Mouse (Mus musculus) erythroblast, embryonic 14.5 days (primary cell): ENCODE results near the gene Cfap65. TPM values are rescaled to one million over a fixed set of nuclear protein-coding genes. Genes with fewer than 3 reads are reported as not detected.

Experiments
- H3K27me3 ChIP-seq: 2 replicates; pipeline ENCODE4 v1.6.1; 2012; ENCODE audit warnings: inconsistent platforms; ENCODE audit not compliant: control insufficient read depth
- H3K36me3 ChIP-seq: 2 replicates; pipeline ENCODE4 v1.6.1; 2012; ENCODE audit warnings: mild to moderate bottlenecking, inconsistent platforms; ENCODE audit not compliant: control insufficient read depth
- H3K4me1 ChIP-seq: 2 replicates; pipeline ENCODE4 v1.6.1; 2012; ENCODE audit warnings: inconsistent platforms; ENCODE audit not compliant: control insufficient read depth
- H3K4me3 ChIP-seq: replicated peaks from 2 replicates; pipeline ENCODE3; 2012; ENCODE audit warnings: moderate library complexity, mild to moderate bottlenecking, inconsistent platforms
- H3K9me3 ChIP-seq: 2 replicates; pipeline ENCODE4 v1.6.1; 2012; ENCODE audit warnings: low read length, inconsistent platforms, mixed read lengths; ENCODE audit not compliant: control insufficient read depth
- GATA1 ChIP-seq: IDR thresholded peaks from 2 replicates; pipeline ENCODE4 v1.6.1; 2012; ENCODE audit warnings: low read length, inconsistent platforms, mixed read lengths
- TAL1 ChIP-seq: IDR thresholded peaks from 3 replicates; pipeline ENCODE4 v1.6.1; 2012; ENCODE audit warnings: low read length, inconsistent platforms, mixed read lengths
- polyA plus RNA-seq: library from polyadenylated mRNA; stranded (reverse); fragments of >175 nt; gene quantifications from 2 replicates; pipeline ENCODE4 v1.2.3, GENCODE M21; 2012

Cfap65 gene
- polyA plus RNA-seq, 1 experiment, result not detected

GRCm38 (mm10) chr1:74858805-74859204 is 76.6 kb downstream of the Cfap65 start:
- Histone ChIP-seq H3K4me1 (peaks cover 3% of the 10 kb centered on the region; the same call in 1 of the 2 replicates), H3K9me3 (peaks cover 8% of the 10 kb centered on the region; the same call in 1 of the 2 replicates), H3K36me3 (no peaks in the 10 kb centered on the region), H3K4me3 (no peak overlapping the region), H3K27me3 (peaks cover 63% of the 10 kb centered on the region)
- no peak for TF ChIP-seq TAL1
- no peak for TF ChIP-seq GATA1

- H3K27me3 ChIP-seq, result peaks cover 69% of the 10 kb centered on the region
- H3K4me1 ChIP-seq, result peaks cover 3% of the 10 kb centered on the region; the same call in 1 of the 2 replicates
- no peak overlapping the region for H3K4me3 ChIP-seq
Measured at GRCm38 (mm10) chr1:74858171-74858719, 77.2 kb downstream of the Cfap65 start.

GRCm38 (mm10) chr1:74857677-74858076 is 77.7 kb downstream of the Cfap65 start:
- peaks cover 75% of the 10 kb centered on the region for H3K27me3 ChIP-seq
- H3K4me3 ChIP-seq, result no peak overlapping the region
- peaks cover 3% of the 10 kb centered on the region; the same call in 1 of the 2 replicates for H3K4me1 ChIP-seq
- H3K9me3 ChIP-seq, result peaks cover 8% of the 10 kb centered on the region; the same call in 1 of the 2 replicates
- TF ChIP-seq TAL1 (no peak), GATA1 (no peak)
- no peaks in the 10 kb centered on the region for H3K36me3 ChIP-seq

More at GRCm38 (mm10) chr1:74858171-74858719, 77.2 kb downstream of the Cfap65 start:
- Histone ChIP-seq H3K36me3 (no peaks in the 10 kb centered on the region), H3K9me3 (peaks cover 8% of the 10 kb centered on the region; the same call in 1 of the 2 replicates)
- no peak for TF ChIP-seq GATA1
- TF ChIP-seq TAL1, result no peak

GRCm38 (mm10) chr1:74857201-74857600 is 78.2 kb downstream of the Cfap65 start:
- TF ChIP-seq GATA1 (no peak), TAL1 (no peak)
- Histone ChIP-seq H3K4me1 (peaks cover 3% of the 10 kb centered on the region; the same call in 1 of the 2 replicates), H3K27me3 (peaks cover 79% of the 10 kb centered on the region), H3K4me3 (no peak overlapping the region), H3K36me3 (no peaks in the 10 kb centered on the region), H3K9me3 (peaks cover 8% of the 10 kb centered on the region; the same call in 1 of the 2 replicates)

- Histone ChIP-seq H3K9me3 (peaks cover 8% of the 10 kb centered on the region; the same call in 1 of the 2 replicates), H3K4me3 (no peak overlapping the region), H3K27me3 (peaks cover 84% of the 10 kb centered on the region), H3K36me3 (no peaks in the 10 kb centered on the region), H3K4me1 (peaks cover 3% of the 10 kb centered on the region; the same call in 1 of the 2 replicates)
- no peak for TF ChIP-seq TAL1
- no peak for TF ChIP-seq GATA1
Measured at GRCm38 (mm10) chr1:74856791-74857190, 78.6 kb downstream of the Cfap65 start.

GRCm38 (mm10) chr1:74856439-74856720 is 79.0 kb downstream of the Cfap65 start:
- H3K9me3 ChIP-seq, result peaks cover 8% of the 10 kb centered on the region; the same call in 1 of the 2 replicates
- no peak overlapping the region for H3K4me3 ChIP-seq
- peaks cover 88% of the 10 kb centered on the region for H3K27me3 ChIP-seq
- H3K36me3 ChIP-seq, result no peaks in the 10 kb centered on the region
- TF ChIP-seq TAL1 (no peak), GATA1 (no peak)
- H3K4me1 ChIP-seq, result peaks cover 3% of the 10 kb centered on the region; the same call in 1 of the 2 replicates

GRCm38 (mm10) chr1:74855651-74856438 is 79.6 kb downstream of the Cfap65 start:
- peaks cover 93% of the 10 kb centered on the region for H3K27me3 ChIP-seq
- peaks cover 3% of the 10 kb centered on the region; the same call in 1 of the 2 replicates for H3K4me1 ChIP-seq
- H3K9me3 ChIP-seq, result peaks cover 8% of the 10 kb centered on the region; the same call in 1 of the 2 replicates
- no peak overlapping the region for H3K4me3 ChIP-seq
- H3K36me3 ChIP-seq, result no peaks in the 10 kb centered on the region
- TF ChIP-seq TAL1 (no peak), GATA1 (no peak)

GRCm38 (mm10) chr1:74855156-74855555 is 80.2 kb downstream of the Cfap65 start:
- peaks cover 3% of the 10 kb centered on the region; the same call in 1 of the 2 replicates for H3K4me1 ChIP-seq
- peaks cover 8% of the 10 kb centered on the region; the same call in 1 of the 2 replicates for H3K9me3 ChIP-seq
- TF ChIP-seq GATA1 (no peak), TAL1 (no peak)
- no peaks in the 10 kb centered on the region for H3K36me3 ChIP-seq
- H3K27me3 ChIP-seq, result peaks cover 100% of the 10 kb centered on the region
- no peak overlapping the region for H3K4me3 ChIP-seq
